12 mouse cellular contexts compared by ENCODE assay signal in the genomic region with DNA sequence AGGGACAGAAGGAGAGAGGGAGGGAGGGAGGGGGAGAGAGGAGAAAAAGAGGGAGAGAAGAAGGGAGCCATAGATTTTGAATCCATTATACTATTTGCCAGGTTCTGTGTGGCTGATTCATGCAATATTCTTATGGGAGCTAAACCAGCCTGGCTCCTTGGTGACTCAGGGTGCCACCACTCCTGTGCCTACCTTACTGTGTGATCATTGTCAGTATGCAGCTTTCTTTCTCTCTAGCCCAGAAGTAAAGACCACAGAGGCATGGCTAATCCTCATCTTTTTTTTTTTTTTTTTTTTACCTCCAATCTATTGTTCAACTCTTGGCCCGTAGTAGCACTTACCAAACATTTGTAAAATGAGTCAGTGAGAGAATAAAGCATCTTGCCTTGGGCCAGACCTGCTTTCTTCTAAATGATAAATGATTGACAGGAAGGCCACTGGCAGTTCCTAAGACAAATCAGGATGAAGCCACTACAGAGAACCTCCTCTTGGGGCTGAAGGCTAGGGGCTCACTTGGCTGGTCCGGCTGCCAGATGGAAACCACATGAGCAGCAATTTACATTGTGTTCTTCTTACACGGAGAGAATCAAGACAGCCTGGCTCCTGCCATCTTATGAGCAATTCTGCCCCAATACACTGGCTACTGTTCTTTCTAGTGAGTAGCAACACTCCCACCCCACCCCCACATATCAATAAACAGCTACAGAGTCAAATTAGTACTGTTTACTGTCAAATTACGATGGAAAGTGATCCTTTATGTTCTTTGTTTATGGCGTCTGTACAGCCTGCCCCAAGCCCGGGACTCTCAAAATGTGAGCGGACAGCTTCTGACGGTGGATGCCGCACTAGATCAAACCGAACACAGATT.
DNase-seq lines count a peak whose midpoint lies in the region; ATAC-seq and TF ChIP-seq lines count a peak whose summit lies in the region.
"Had no signal": no experiment of that assay in that cellular context is flagged by ENCODE, and none has a peak within 500 bp of the region (broad histone marks: within the 10 kb centered on the region; RNA-seq: fewer than 3 reads in every experiment).

No protein-coding gene starts in this region.

- peak overlapping the region; percentile 13; the same call in 1 of the 2 replicates for H3K4me2 ChIP-seq in lung, embryonic 15.5 days
- peak overlapping the region; percentile 31 for H3K4me2 ChIP-seq in embryonic facial prominence, embryonic 14.5 days (ENCODE audit: low read depth, low read length)
- peak overlapping the region; percentile 42 for H3K4me2 ChIP-seq in intestine, embryonic 16.5 days (ENCODE audit: low read depth, low read length)
- peak overlapping the region; percentile 37 for H3K4me2 ChIP-seq in stomach, embryonic 15.5 days

- no peaks in the 10 kb centered on the region for H3K27me3 ChIP-seq in lung, embryonic 15.5 days
- no peaks in the 10 kb centered on the region for H3K27me3 ChIP-seq in embryonic facial prominence, embryonic 14.5 days (replicated peaks; ENCODE audit: control insufficient read depth, insufficient read depth, low read length)
- no peaks in the 10 kb centered on the region for H3K27me3 ChIP-seq in intestine, embryonic 16.5 days (replicated peaks; ENCODE audit: control insufficient read depth, insufficient read depth, low read length)
- no peaks in the 10 kb centered on the region for H3K27me3 ChIP-seq in stomach, embryonic 15.5 days (replicated peaks)
- H3K27me3 ChIP-seq in heart, adult 2 months (ENCODE audit: control insufficient read depth, insufficient read depth, low read length) = no peaks in the 10 kb centered on the region

- no peak for DNase-seq in lung, postnatal 36 days
- DNase-seq in embryonic facial prominence, embryonic 14.5 days (ENCODE audit: low spot score) = peak; percentile 78
- no peak for DNase-seq in gastrocnemius, adult 18-20 months (ENCODE audit: low spot score)
- DNase-seq in heart, adult 2 months = no peak
- DNase-seq: cerebellum, adult 2 months; kidney, postnatal 14 days; right cerebral cortex, postnatal 25 days; thymus, adult 2 months had no signal

- no peak for TF ChIP-seq CTCF in heart, adult 2 months (IDR thresholded peaks at IDR 0.05)

- TF ChIP-seq POLR2A in heart, adult 2 months (IDR thresholded peaks at IDR 0.05; ENCODE audit: insufficient read depth, low read depth, low read length) = no peak

- 35% methylated on average over 10 of the region's 10 CpGs for WGBS in lung, embryonic 15.5 days
- WGBS in embryonic facial prominence, embryonic 14.5 days = 18% methylated on average over 10 of the region's 10 CpGs
- 28% methylated on average over 10 of the region's 10 CpGs for WGBS in intestine, embryonic 16.5 days
- 30% methylated on average over 10 of the region's 10 CpGs for WGBS in stomach, embryonic 15.5 days
- 83% methylated on average over 10 of the region's 10 CpGs for WGBS in heart, adult 2 months

- H3K4me3 ChIP-seq in lung, embryonic 15.5 days = no peak overlapping the region
- H3K4me3 ChIP-seq in embryonic facial prominence, embryonic 14.5 days (ENCODE audit: low read depth, low read length) = 0 out of 2 replicates have a peak overlapping the region, but pooled peaks have one; percentile 3
- H3K4me3 ChIP-seq in intestine, embryonic 16.5 days (ENCODE audit: low read length) = no peak overlapping the region
- H3K4me3 ChIP-seq in stomach, embryonic 15.5 days (replicated peaks) = no peak overlapping the region
- H3K4me3 ChIP-seq in heart, adult 2 months = no peak overlapping the region

- intact Hi-C loops in heart, adult 2 months (cut with DNase I) = no loop called here

- no peaks in the 10 kb centered on the region for H3K9me3 ChIP-seq in lung, embryonic 15.5 days
- H3K9me3 ChIP-seq in embryonic facial prominence, embryonic 14.5 days (ENCODE audit: control insufficient read depth, low read length) = no peaks in the 10 kb centered on the region
- H3K9me3 ChIP-seq in intestine, embryonic 16.5 days (ENCODE audit: control insufficient read depth, low read length) = no peaks in the 10 kb centered on the region
- H3K9me3 ChIP-seq in stomach, embryonic 15.5 days = no peaks in the 10 kb centered on the region

- no peaks in the 10 kb centered on the region for H3K79me2 ChIP-seq in heart, adult 2 months (replicated peaks; ENCODE audit: control insufficient read depth, insufficient read depth, low read length)

- no peak overlapping the region for H3K27ac ChIP-seq in lung, embryonic 15.5 days
- peak overlapping the region; percentile 59 for H3K27ac ChIP-seq in embryonic facial prominence, embryonic 14.5 days (replicated peaks; ENCODE audit: low read depth, low read length)
- no peak overlapping the region for H3K27ac ChIP-seq in intestine, embryonic 16.5 days (ENCODE audit: low read length)
- H3K27ac ChIP-seq in stomach, embryonic 15.5 days = peak overlapping the region; percentile 35; the same call in 1 of the 2 replicates
- no peak overlapping the region for H3K27ac ChIP-seq in heart, adult 2 months

- no peak for TF ChIP-seq EP300 in heart, adult 2 months (IDR thresholded peaks at IDR 0.05; ENCODE audit: insufficient read depth, low read depth, low read length)

- no peaks in the 10 kb centered on the region for H3K4me1 ChIP-seq in lung, embryonic 15.5 days
- H3K4me1 ChIP-seq in embryonic facial prominence, embryonic 14.5 days (ENCODE audit: control insufficient read depth, insufficient read depth, low read length) = 0 out of 2 replicates have a peak, but pooled peaks cover 8% of the 10 kb centered on the region
- no peaks in the 10 kb centered on the region for H3K4me1 ChIP-seq in intestine, embryonic 16.5 days (ENCODE audit: control insufficient read depth, insufficient read depth, low read length)
- H3K4me1 ChIP-seq in stomach, embryonic 15.5 days = 0 out of 2 replicates have a peak, but pooled peaks cover 3% of the 10 kb centered on the region
- no peaks in the 10 kb centered on the region for H3K4me1 ChIP-seq in heart, adult 2 months (ENCODE audit: control insufficient read depth, insufficient read depth, low read length)

- H3K36me3 ChIP-seq in lung, embryonic 15.5 days = no peaks in the 10 kb centered on the region
- H3K36me3 ChIP-seq in embryonic facial prominence, embryonic 14.5 days (ENCODE audit: control insufficient read depth, insufficient read depth, low read length) = no peaks in the 10 kb centered on the region
- H3K36me3 ChIP-seq in intestine, embryonic 16.5 days (ENCODE audit: control insufficient read depth, insufficient read depth, low read length) = no peaks in the 10 kb centered on the region
- no peaks in the 10 kb centered on the region for H3K36me3 ChIP-seq in stomach, embryonic 15.5 days
- no peaks in the 10 kb centered on the region for H3K36me3 ChIP-seq in heart, adult 2 months (ENCODE audit: control insufficient read depth, insufficient read depth, low read length)

- H3K9ac ChIP-seq in lung, embryonic 15.5 days = no peak overlapping the region
- no peak overlapping the region for H3K9ac ChIP-seq in embryonic facial prominence, embryonic 14.5 days (ENCODE audit: low read depth, low read length)
- no peak overlapping the region for H3K9ac ChIP-seq in intestine, embryonic 16.5 days (ENCODE audit: low read depth, low read length)
- no peak overlapping the region for H3K9ac ChIP-seq in stomach, embryonic 15.5 days
- no peak overlapping the region for H3K9ac ChIP-seq in heart, adult 2 months (ENCODE audit: low read depth, low read length)

- no peak for ATAC-seq in lung, embryonic 15.5 days (ENCODE audit: borderline replicate concordance, extremely low read depth, low FRiP score, low TSS enrichment)
- ATAC-seq in embryonic facial prominence, embryonic 14.5 days (ENCODE audit: low read depth) = peak; percentile 83
- ATAC-seq in intestine, embryonic 16.5 days = no peak
- ATAC-seq in stomach, embryonic 15.5 days (ENCODE audit: insufficient read depth, low FRiP score, low read depth) = no peak
- ATAC-seq: activated CD4-positive, CD25-positive, alpha-beta regulatory T cell, adult 4 months had no signal

Comparison
In these comparisons a context has a peak if more than half of its experiments do, and no peak if none do; other contexts are left out.
1. H3K27ac ChIP-seq: peak in embryonic facial prominence, embryonic 14.5 days (single experiment) and stomach, embryonic 15.5 days (single experiment); none in lung, embryonic 15.5 days (single experiment), intestine, embryonic 16.5 days (single experiment) and heart, adult 2 months (single experiment).
2. Peak in every context shown above with its lines, with median percentiles within 50 percentile points of each other: H3K4me2 ChIP-seq.